Mouse (Mus musculus) cerebral cortex, adult 2 months (tissue): Measurements from ENCODE around the gene Cap2.

Experiments used
- WGBS: fragments of 180-500 bp; shearing (Covaris S2); methylation state at CpG from one replicate; pipeline ENCODE4 v1.1.7; 2018; 5-methylcytosine and 5-hydroxymethylcytosine counted together

Gene Cap2

GRCm38 (mm10) chr13:46629391-46629790 is 127.7 kb downstream of the Cap2 start:
- WGBS, result 86% methylated on average over 6 of the region's 6 CpGs

DNA sequence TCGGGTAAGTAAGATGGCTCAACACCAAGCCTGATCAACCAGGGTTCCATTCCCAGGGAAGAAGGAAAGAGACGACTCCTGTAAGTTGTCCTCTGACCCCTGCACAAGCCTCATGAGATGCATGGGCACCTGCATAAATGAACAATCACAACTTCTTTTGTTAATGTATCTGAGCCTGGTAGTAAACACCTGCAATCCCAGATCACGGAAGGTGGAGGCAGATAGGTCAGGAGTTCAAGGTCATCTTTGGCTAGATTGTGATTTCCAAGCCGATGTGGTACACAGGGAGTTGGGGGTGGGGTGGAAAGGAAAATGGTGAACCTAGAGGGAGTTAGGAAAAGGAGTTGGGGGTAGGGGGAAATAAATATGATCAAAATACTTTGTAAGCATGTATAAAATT is 131.1 kb downstream of the Cap2 start:
- 54% methylated on average over 4 of the region's 4 CpGs for WGBS

- 23% methylated on average over 18 of the region's 18 CpGs for WGBS
These were observed 131.9 kb downstream of the Cap2 start for GRCm38 (mm10) chr13:46633320-46634132.

- 20% methylated on average over 6 of the region's 6 CpGs for WGBS
These were observed 132.5 kb downstream of the Cap2 start for GRCm38 (mm10) chr13:46634133-46634488.

DNA sequence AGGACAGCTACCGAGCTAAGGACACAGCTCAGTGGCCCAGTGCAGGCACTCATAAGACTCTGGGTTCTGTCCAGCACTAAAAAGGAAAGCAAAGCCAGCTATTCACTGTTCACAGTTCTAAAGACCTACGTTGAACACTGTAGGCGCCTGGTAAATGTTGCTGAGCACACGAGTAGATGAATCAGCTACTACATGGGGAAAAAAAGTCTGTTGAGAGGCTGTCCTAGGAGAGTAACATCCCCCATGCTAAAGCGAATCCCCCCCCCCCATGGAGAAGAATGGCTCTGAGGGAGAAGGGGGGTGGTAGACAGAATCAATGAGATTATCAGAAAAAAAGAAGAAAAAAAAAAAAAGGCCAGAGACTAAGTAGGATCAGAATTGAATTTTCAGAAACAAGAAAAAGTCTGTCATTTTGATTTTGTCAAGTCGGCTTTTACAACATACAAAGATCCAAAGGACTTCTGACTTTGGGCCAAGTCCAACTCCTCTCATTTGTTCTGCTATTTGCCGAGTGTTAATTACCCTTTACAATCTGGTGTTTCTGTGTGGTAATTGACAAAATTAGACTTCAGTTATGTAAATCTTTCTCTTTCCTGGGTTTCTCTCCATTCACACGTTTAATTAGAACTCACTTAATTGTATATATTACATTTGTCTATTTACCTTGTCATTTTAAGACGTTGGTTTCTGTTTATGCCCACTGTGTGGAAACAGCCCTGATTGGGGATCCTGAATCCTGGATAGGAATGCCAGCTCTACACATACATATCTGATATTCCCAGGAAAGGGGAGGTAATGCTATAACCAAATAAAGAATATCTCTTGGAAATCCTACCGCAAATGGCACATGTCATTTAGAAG is 139.2 kb downstream of the Cap2 start:
- 42% methylated on average over 10 of the region's 10 CpGs for WGBS

DNA sequence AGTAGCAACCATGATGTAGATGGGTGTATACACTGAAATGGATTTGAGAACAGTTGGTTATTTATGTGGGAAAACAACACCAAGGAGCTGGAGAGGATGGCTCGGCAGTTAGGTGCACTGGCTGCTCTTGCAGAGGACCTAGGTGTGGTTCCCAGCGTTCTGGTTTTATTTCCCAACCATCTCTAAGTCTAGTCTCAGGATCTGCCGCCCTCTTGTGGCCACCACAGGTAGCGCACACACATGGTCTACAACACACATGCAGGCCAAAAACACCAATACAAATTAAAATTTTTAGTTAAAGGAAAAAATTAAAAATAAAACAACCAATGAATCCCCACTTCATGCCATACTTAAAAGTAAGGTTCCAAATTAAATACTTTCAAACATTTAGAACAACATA is 140.7 kb downstream of the Cap2 start:
- 86% methylated on average over 4 of the region's 4 CpGs for WGBS

DNA sequence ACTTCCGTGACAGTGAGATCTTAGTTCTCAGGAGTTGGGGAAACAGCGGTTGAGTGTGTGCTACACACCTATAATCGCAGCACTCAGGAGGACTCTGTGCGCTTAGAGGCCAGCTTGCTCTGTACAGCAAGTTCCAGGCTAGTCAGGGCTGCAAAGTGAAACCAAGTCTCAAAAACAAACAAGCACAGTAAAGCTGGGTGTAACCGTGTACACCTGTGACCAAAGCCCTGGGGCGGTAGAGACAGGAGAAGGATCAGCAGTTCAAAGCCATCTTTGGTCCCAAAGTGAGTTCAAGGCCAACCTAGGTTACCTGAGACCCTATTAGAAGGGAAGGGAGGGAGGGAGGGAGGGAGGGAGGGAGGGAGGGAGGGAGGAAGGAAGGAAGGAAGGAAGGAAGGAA is 142.5 kb downstream of the Cap2 start:
- WGBS, result 92% methylated on average over 6 of the region's 6 CpGs

GRCm38 (mm10) chr13:46645476-46645875 is 143.8 kb downstream of the Cap2 start:
- WGBS, result 89% methylated on average over 6 of the region's 6 CpGs

- 84% methylated on average over 7 of the region's 7 CpGs for WGBS
These were observed 150.2 kb downstream of the Cap2 start for GRCm38 (mm10) chr13:46651853-46652252.

- WGBS, result 73% methylated on average over 7 of the region's 7 CpGs
These were observed 151.0 kb downstream of the Cap2 start for GRCm38 (mm10) chr13:46652671-46653070.

- 76% methylated on average over 4 of the region's 4 CpGs for WGBS
These were observed 152.0 kb downstream of the Cap2 start for GRCm38 (mm10) chr13:46653671-46654070.

- WGBS, result 48% methylated on average over 5 of the region's 5 CpGs
These were observed 152.9 kb downstream of the Cap2 start for GRCm38 (mm10) chr13:46654566-46654965.

DNA sequence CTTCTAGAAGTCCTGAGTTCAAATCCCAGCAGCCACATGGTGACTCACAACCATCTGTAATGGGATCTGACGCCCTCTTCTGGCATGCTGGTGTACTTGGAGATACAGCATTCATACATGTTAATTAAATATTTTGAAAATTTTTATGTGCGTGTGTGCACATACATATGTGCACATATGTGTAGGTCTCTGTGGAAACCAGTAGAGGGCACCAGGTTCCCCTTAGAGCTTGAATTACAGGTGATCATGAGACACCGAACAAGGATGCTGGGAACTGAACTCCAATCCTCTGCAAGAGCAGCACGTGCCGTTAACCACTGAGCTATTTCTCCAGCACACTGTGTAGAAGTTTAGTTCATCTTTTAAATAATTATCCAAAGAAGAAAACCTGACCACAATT is 157.6 kb downstream of the Cap2 start:
- WGBS, result 92% methylated on average over 5 of the region's 5 CpGs

GRCm38 (mm10) chr13:46663461-46663964 is 161.9 kb downstream of the Cap2 start:
- 22% methylated on average over 4 of the region's 4 CpGs for WGBS

GRCm38 (mm10) chr13:46669048-46669619 is 167.5 kb downstream of the Cap2 start, which contains the start of gene Fam8a1:
Fam8a1 (plus strand) TSS chr13:46669522.
- under 1% methylated on average over 46 of the region's 46 CpGs for WGBS

DNA sequence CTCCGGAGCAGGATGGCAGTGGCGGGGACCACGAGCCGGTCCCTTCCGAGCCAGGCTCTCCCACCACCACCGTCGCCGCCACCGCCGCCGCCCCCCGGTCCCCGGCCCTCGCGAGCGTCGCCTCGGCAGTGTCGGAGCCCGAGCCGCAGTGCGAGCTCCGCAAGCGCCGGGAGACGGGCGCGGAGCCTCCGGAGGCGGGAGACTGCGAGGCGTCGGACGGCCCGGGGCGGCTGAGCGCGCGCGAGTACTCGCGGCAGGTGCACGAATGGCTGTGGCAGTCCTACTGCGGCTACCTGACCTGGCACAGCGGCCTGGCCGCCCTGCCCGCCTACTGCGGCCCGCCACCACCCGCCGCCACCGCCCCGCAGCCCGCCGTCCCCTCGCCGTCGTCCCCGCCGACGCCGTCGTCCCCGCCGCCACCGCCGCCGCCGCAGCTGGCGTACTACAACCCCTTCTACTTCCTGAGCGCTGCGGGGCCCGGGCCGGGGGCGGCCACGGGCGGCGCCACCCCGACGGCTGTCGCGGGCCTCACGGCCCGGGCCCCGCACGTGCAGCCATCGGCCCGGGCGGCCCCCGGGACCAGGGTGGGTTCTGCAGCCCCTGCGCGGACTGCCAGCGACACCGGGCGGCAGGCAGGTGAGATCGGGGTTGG is 168.1 kb downstream of the Cap2 start:
- 1% methylated on average over 85 of the region's 96 CpGs for WGBS

DNA sequence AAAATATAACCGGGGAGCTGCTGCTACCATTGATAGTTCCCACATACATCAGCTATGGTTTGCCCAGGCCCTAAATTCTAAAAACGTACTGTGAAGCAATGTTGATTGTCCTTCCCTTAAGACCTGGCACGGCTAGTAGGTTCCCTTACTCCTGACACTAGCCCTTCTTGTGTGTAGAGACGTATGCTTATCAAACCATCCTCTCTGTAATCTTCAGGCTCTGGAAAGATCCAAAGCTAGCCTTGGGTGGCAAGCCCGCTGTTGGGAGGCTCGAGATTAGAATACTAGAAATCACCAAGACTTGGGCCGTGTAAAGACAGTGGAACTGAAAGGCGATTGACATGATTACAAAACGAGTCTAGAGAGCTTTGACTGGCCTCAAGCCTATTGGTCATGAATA is 168.9 kb downstream of the Cap2 start:
- WGBS, result 42% methylated on average over 9 of the region's 9 CpGs

DNA sequence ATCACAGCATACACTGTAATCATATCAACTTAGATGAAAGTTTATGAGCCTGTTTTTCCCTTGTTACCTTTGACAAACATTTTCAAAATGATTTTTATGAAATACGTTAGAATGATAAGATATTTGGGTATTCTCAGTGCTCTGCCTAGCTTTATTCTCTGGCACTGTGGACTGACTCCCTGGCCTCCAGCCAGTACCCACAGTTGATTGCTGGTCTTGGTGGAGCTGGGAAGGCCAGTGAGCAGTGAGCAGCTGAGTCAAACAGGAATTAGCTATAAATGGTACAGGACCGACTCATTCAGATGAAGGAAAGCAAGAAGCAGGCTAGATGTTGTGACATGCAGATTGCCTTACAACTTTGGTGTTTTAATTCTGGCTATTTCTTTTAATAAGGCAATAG is 173.0 kb downstream of the Cap2 start:
- 32% methylated on average over 2 of the region's 2 CpGs for WGBS

DNA sequence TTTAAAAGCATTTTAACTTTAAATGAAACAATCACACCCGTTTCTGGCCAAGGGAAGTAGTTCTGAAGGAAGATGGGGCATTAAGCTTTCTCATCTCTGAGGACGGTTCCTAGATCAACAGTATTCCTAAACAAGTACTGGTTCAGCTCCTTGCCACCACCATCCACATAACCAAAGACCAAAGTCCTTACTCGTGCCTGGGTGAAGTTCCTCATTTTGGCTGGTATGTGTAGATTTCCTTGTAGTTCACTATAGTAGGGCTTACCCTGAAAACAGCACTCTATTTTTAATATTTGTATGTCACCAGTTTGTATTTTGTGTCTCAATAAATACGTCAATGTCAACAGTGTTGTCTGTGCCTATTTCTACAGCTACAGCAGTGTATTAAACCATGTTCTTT is 176.1 kb downstream of the Cap2 start:
- WGBS, result 71% methylated on average over 4 of the region's 4 CpGs

DNA sequence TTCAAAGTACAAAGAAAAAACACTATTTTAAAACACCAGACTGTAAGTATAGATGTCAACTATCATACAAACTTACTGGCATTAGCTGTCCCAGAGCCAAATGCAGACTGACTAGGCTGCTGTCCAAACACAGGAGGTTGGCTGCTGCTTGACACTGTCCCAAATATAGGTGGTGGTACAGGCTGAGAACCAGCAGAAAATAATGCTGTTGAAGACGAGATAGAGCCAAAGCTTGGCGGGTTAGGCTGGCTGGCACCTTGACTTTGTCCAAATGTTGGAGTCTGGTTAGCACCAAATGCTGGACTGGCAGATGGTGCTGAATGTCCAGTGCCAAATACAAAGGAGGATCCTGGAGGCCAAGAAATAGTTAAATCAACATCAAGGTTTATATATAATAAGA is 181.3 kb downstream of the Cap2 start:
- 50% methylated on average over 2 of the region's 2 CpGs for WGBS

- WGBS, result 80% methylated on average over 1 of the region's 1 CpGs
These were observed 181.7 kb downstream of the Cap2 start for GRCm38 (mm10) chr13:46683370-46683769.
